ENCODE assay signal across 8 mouse cellular contexts in genomic region chr2:14073008-14073361, GRCm38 (mm10). TPM values are rescaled to one million over a fixed set of nuclear protein-coding genes. Genes with fewer than 3 reads are reported as not detected.
A peak's percentile ranks its signal among the peaks of the same experiment; 100 is the strongest.
DNase-seq lines count a peak whose midpoint lies in the region; ATAC-seq lines count a peak whose summit lies in the region.

No protein-coding gene starts in this region.

- H3K36me3 ChIP-seq in heart, embryonic 13.5 days = no peaks in the 10 kb centered on the region
- no peaks in the 10 kb centered on the region for H3K36me3 ChIP-seq in hindbrain, embryonic 11.5 days (ENCODE audit: control insufficient read depth, insufficient read depth, low read length)
- H3K36me3 ChIP-seq in midbrain, embryonic 12.5 days = no peaks in the 10 kb centered on the region

- H3K27me3 ChIP-seq in heart, embryonic 13.5 days (replicated peaks) = no peaks in the 10 kb centered on the region
- H3K27me3 ChIP-seq in hindbrain, embryonic 11.5 days (ENCODE audit: control insufficient read depth, insufficient read depth, low read length) = no peaks in the 10 kb centered on the region
- H3K27me3 ChIP-seq in midbrain, embryonic 12.5 days = no peaks in the 10 kb centered on the region

- peak overlapping the region; percentile 83 for H3K4me3 ChIP-seq in heart, embryonic 13.5 days
- H3K4me3 ChIP-seq in hindbrain, embryonic 11.5 days (ENCODE audit: low read depth, low read length) = peak overlapping the region; percentile 91
- H3K4me3 ChIP-seq in midbrain, embryonic 12.5 days = peak overlapping the region; percentile 80

- H3K27ac ChIP-seq in heart, embryonic 13.5 days (replicated peaks) = peak overlapping the region; percentile 96
- peak overlapping the region; percentile 86 for H3K27ac ChIP-seq in hindbrain, embryonic 11.5 days (ENCODE audit: low read depth, low read length)
- H3K27ac ChIP-seq in midbrain, embryonic 12.5 days (replicated peaks) = peak overlapping the region; percentile 92

- H3K4me1 ChIP-seq in heart, embryonic 13.5 days = peaks cover 28% of the 10 kb centered on the region
- no peaks in the 10 kb centered on the region for H3K4me1 ChIP-seq in hindbrain, embryonic 11.5 days (replicated peaks; ENCODE audit: control insufficient read depth, insufficient read depth, low read length)
- peaks cover 23% of the 10 kb centered on the region for H3K4me1 ChIP-seq in midbrain, embryonic 12.5 days

- H3K9ac ChIP-seq in heart, embryonic 13.5 days = peak overlapping the region; percentile 93
- peak overlapping the region; percentile 89 for H3K9ac ChIP-seq in hindbrain, embryonic 11.5 days (ENCODE audit: low read depth, low read length)
- peak overlapping the region; percentile 88 for H3K9ac ChIP-seq in midbrain, embryonic 12.5 days (replicated peaks)

- WGBS in heart, embryonic 13.5 days = 19% methylated on average over 8 of the region's 8 CpGs
- 25% methylated on average over 8 of the region's 8 CpGs for WGBS in hindbrain, embryonic 11.5 days
- WGBS in midbrain, embryonic 12.5 days = 23% methylated on average over 8 of the region's 8 CpGs

- DNase-seq in heart, adult 9 months (ENCODE audit: low spot score in 2 of 2) = no peak
- peak; percentile 31 for DNase-seq in MEL-GATA-1-ER (ENCODE audit: extremely low read depth, low read depth)
- no peak for DNase-seq in hindbrain, embryonic 11.5 days (ENCODE audit: low spot score)
- no peak for DNase-seq in right cerebral cortex, postnatal 10 days (ENCODE audit: low spot score in 2 of 2)
- DNase-seq in frontal cortex, postnatal 14 days (ENCODE audit: low spot score in 2 of 2) = no peak

- no peak for ATAC-seq in heart, embryonic 13.5 days (ENCODE audit: extremely low read depth, insufficient number of reproducible peaks, low FRiP score, low TSS enrichment)
- no peak for ATAC-seq in hindbrain, embryonic 11.5 days (ENCODE audit: low FRiP score)
- ATAC-seq in midbrain, embryonic 12.5 days (ENCODE audit: low FRiP score, low read depth) = no peak
- no peak for ATAC-seq in megakaryocyte-erythroid progenitor cell, adult 5-6 weeks (replicated peaks; ENCODE audit: low FRiP score, low TSS enrichment, poor library complexity, severe bottlenecking)

- H3K4me2 ChIP-seq in heart, embryonic 13.5 days = peak overlapping the region; percentile 78
- H3K4me2 ChIP-seq in hindbrain, embryonic 11.5 days (replicated peaks; ENCODE audit: low read depth, low read length) = peak overlapping the region; percentile 70
- H3K4me2 ChIP-seq in midbrain, embryonic 12.5 days (replicated peaks) = peak overlapping the region; percentile 62

- H3K9me3 ChIP-seq in heart, embryonic 13.5 days = no peaks in the 10 kb centered on the region
- H3K9me3 ChIP-seq in hindbrain, embryonic 11.5 days (ENCODE audit: control insufficient read depth, low read length) = no peaks in the 10 kb centered on the region
- no peaks in the 10 kb centered on the region for H3K9me3 ChIP-seq in midbrain, embryonic 12.5 days

RNA-seq across cellular contexts. Expression of gene Stam, which starts 0.9 kb away (rescaled TPM):
- polyA plus RNA-seq in heart, embryonic 13.5 days (2015; fragmentation: Nextera tagmentation; extraction: Ambion mirVana) = 49.4 and 54.1 TPM in 2 replicates
- polyA plus RNA-seq in hindbrain, embryonic 11.5 days (2014; fragmentation: Nextera tagmentation; extraction: Ambion mirVana) = 116 TPM in 2 replicates
- polyA plus RNA-seq in midbrain, embryonic 12.5 days (2016; fragmentation: Nextera tagmentation; extraction: Ambion mirVana) = 100 and 101 TPM in 2 replicates
- total RNA-seq in megakaryocyte-erythroid progenitor cell, adult 5-6 weeks (2014; fragmentation: Nextera tagmentation) = 36.3 and 40.5 TPM in 2 replicates
- 33.3 and 43.9 TPM in 2 replicates for total RNA-seq in megakaryocyte-erythroid progenitor cell, adult 5-6 weeks (2017)

RNA-seq across cellular contexts. Expression of gene Hacd1, which starts 17.1 kb away (rescaled TPM):
- polyA plus RNA-seq in heart, embryonic 13.5 days (2015; fragmentation: Nextera tagmentation; extraction: Ambion mirVana) = 212 and 241 TPM in 2 replicates
- polyA plus RNA-seq in hindbrain, embryonic 11.5 days (2014; fragmentation: Nextera tagmentation; extraction: Ambion mirVana) = 50.2 and 50.9 TPM in 2 replicates
- 37.6 and 40.5 TPM in 2 replicates for polyA plus RNA-seq in midbrain, embryonic 12.5 days (2016; fragmentation: Nextera tagmentation; extraction: Ambion mirVana)
- total RNA-seq in megakaryocyte-erythroid progenitor cell, adult 5-6 weeks (2014; fragmentation: Nextera tagmentation) = 63.5 and 73.0 TPM in 2 replicates
- 62.1 and 76.0 TPM in 2 replicates for total RNA-seq in megakaryocyte-erythroid progenitor cell, adult 5-6 weeks (2017)
